Mouse (Mus musculus): Measurements from ENCODE around the gene Klhl18. TPM values are rescaled to one million over a fixed set of nuclear protein-coding genes. Genes with fewer than 3 reads are reported as not detected.

Gene Klhl18
- polyA plus RNA-seq (2016; fragmentation: Nextera tagmentation; extraction: Ambion mirVana), result 11.9 and 12.2 TPM in 2 replicates

DNA sequence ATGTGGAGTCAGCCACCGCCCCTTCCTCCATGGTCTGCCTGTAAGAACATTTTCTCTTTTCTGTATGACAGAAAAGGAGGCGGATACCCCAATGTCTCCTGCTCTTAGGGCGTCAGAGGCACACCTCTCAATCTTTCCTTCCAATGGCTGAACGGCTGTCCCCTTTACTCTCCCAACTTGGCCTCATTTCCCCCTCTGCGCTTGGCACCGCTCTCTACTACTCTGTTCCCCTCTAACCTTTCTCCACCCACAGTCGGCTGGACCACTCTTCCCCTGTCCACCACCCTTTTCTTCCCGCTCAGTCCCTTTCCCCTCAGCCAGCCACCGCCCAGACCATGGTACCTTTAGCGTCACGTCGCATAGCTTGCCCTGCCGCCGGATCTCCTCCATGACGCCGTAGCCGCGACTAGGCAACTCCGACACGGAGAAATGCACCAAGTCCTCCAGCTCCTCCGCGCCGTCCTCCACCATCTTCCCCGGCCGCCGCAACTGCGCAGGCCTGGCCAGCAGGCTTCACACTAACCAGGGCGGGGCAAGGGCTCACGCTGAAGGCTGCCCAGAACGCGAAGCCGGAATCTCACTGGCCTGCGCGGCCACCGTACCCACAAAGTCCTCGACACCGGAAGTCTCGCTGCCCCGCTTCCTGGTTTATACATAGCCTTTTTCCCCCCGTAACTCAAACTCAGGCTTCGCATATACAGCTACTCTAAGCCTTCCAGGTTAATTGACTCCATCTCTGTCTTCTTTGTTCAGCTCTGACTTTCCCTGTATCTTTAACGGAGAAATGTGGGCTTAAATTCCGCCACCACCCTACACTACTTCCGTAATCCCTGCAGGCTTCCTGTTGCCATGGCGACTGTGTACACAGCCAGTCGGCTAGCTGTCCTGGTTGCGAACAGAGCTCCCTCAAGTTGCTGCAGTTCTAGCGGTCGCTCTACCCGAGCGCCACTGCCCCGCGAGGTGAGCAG is at the start of gene Klhl18, which contains the start of gene Kif9:
Gene Klhl18 (minus strand): TSS at position 571 of the 968 bp plus-strand sequence.
Gene Kif9 (plus strand): TSS at position 835 of the 968 bp plus-strand sequence.
- peak; percentile 99 for ATAC-seq (ENCODE audit: low FRiP score, low read depth)
- Histone ChIP-seq H3K27me3 (peaks cover 17% of the 10 kb centered on the region), H3K4me1 (peaks cover 12% of the 10 kb centered on the region)

DNA sequence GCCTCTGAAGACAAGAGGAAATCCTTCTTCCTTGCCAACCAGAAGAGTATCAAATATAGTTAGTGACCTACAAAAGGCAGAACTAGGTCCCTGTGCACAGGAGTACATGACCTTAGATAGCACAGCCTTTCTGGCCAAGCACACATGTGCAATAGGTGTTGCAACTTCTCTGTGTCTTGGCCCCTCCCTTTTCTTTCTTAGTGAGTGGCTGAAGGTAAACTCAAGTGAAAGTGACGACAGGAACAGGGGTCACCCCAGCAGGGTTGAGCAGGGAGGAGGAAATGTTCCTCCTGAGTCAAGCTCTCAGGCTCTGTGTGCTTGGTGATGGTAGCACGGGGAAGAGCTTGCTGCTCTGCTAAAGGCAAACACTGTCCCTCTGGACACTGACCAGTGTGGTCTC is 49.2 kb upstream of the Klhl18 start:
- Histone ChIP-seq H3K27me3 (no peaks in the 10 kb centered on the region), H3K4me3 (no peak overlapping the region), H3K9ac (replicated peaks) (no peak overlapping the region), H3K4me2 (replicated peaks) (no peak overlapping the region), H3K36me3 (no peaks in the 10 kb centered on the region), H3K9me3 (no peaks in the 10 kb centered on the region), H3K27ac (replicated peaks) (no peak overlapping the region), H3K4me1 (no peaks in the 10 kb centered on the region)
- WGBS, result 54% methylated on average over 2 of the region's 2 CpGs
- ATAC-seq (ENCODE audit: low FRiP score, low read depth), result no peak

More for the DNA sequence above, at the start of gene Klhl18, which contains the start of gene Kif9:
- H3K4me2 ChIP-seq (replicated peaks), result peak within 1 kb of the TSS; percentile 81
- H3K9me3 ChIP-seq, result no peaks in the 10 kb centered on the region
- H3K36me3 ChIP-seq, result peaks cover 3% of the 10 kb centered on the region; the same call in 1 of the 2 replicates
- peak within 1 kb of the TSS; percentile 81 for H3K27ac ChIP-seq (replicated peaks)
- peak within 1 kb of the TSS; percentile 70 for H3K4me3 ChIP-seq
- WGBS, result under 1% methylated on average over 53 of the region's 53 CpGs
- H3K9ac ChIP-seq (replicated peaks), result peak within 1 kb of the TSS; percentile 66

DNA sequence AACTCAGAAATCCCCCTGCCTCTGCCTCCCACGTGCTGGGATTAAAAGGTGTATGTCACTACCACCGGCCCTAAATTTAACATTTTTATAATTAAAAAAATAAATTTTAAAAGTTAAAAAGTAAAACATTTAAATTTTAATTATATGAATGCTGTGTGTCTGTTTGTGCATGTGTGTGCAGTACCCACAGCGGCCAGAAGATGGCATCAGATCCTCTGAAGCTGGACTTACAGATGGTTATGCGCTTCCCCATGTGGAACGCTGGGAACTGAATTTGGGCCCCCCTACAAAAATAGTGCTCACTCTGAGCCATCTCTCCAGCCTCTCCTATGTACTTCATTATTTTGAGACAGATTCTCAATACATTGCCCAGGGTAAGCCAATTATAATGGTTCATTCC is 14.4 kb upstream of the Klhl18 start:
- Histone ChIP-seq H3K4me3 (no peak overlapping the region), H3K36me3 (no peaks in the 10 kb centered on the region), H3K9ac (replicated peaks) (no peak overlapping the region), H3K27ac (replicated peaks) (no peak overlapping the region), H3K4me1 (no peaks in the 10 kb centered on the region), H3K4me2 (replicated peaks) (no peak overlapping the region), H3K27me3 (no peaks in the 10 kb centered on the region), H3K9me3 (peaks cover 9% of the 10 kb centered on the region)
- WGBS, result 59% methylated on average over 5 of the region's 5 CpGs
- ATAC-seq (ENCODE audit: low FRiP score, low read depth), result no peak

DNA sequence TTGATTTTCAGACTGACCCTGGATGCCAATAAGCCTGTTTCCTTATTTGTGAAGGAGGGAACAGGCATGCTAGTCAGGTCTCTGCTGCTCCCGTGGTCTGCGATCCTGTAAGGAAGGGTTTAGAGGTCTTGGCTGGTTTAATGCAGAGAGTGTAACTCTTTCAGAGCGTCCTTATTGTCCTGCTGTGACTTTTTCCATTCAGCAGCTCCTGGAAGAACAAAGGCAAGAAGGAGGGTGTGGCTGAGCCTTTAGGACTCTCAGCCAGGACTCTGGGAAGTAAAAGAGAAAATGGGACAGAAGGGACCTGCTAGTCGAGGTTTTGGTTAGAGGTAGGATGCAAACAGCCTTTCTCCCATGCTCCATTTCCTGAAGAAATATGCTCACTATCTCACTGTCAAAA is 12.3 kb upstream of the Klhl18 start:
- no peak for ATAC-seq (ENCODE audit: low FRiP score, low read depth)
- WGBS, result 20% methylated on average over 4 of the region's 4 CpGs
- no peak overlapping the region for H3K4me2 ChIP-seq (replicated peaks)
- H3K4me1 ChIP-seq, result no peaks in the 10 kb centered on the region
- H3K36me3 ChIP-seq, result no peaks in the 10 kb centered on the region
- H3K27me3 ChIP-seq, result no peaks in the 10 kb centered on the region
- H3K9me3 ChIP-seq, result peaks cover 9% of the 10 kb centered on the region
- H3K9ac ChIP-seq (replicated peaks), result no peak overlapping the region
- no peak overlapping the region for H3K4me3 ChIP-seq
- H3K27ac ChIP-seq (replicated peaks), result no peak overlapping the region

DNA sequence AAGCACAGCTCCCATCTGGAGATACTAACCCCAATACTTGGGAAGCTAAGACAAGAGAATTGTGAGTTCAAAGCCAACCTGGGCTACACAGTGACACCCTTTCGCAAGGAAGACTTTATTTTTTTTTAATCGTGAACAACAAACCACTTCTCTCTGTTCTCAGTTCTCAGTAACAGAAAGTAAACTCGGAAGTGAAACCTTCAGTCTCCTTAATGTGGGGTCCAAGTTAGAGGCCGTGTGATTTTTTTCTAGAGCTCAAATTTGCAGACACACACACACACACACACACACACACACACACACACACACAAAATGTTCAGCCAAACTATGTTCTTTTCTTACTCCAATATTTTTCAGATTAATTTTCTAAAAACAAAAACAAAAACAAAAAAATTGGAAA is 2.1 kb upstream of the Klhl18 start:
- peaks cover 17% of the 10 kb centered on the region for H3K27me3 ChIP-seq
- no peaks in the 10 kb centered on the region for H3K9me3 ChIP-seq
- no peak overlapping the region for H3K9ac ChIP-seq (replicated peaks)
- no peaks in the 10 kb centered on the region for H3K36me3 ChIP-seq
- peaks cover 12% of the 10 kb centered on the region for H3K4me1 ChIP-seq
- 78% methylated on average over 4 of the region's 4 CpGs for WGBS
- no peak overlapping the region for H3K27ac ChIP-seq (replicated peaks)
- no peak overlapping the region for H3K4me2 ChIP-seq (replicated peaks)
- no peak for ATAC-seq (ENCODE audit: low FRiP score, low read depth)
- no peak overlapping the region for H3K4me3 ChIP-seq

DNA sequence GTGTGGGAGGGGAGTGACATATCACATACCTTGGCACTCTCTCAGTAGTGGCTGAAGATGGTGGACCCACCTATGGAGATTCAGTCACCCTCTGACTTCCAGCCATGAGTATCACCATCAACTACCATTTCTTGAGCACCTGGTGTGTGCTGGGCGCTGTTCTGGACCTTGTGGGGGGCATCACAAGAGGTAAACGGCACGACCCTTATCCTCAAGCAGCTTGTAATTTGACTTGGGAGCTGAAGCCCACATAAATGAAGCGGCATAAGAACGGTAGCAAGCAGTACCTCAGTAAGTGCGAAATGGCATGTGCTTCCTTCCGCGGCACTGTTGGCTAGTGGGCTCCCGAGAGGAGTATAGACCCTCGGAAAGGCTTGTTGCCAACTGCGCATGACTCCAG is 1.5 kb upstream of the Klhl18 start:
- ATAC-seq (ENCODE audit: low FRiP score, low read depth), result no peak
- Histone ChIP-seq H3K4me3 (no peak overlapping the region), H3K9ac (replicated peaks) (no peak overlapping the region), H3K27me3 (peaks cover 17% of the 10 kb centered on the region), H3K36me3 (no peaks in the 10 kb centered on the region), H3K4me1 (peaks cover 12% of the 10 kb centered on the region), H3K9me3 (no peaks in the 10 kb centered on the region), H3K27ac (replicated peaks) (no peak overlapping the region), H3K4me2 (replicated peaks) (0 out of 2 replicates have a peak overlapping the region, but pooled peaks have one; percentile 81)
- 54% methylated on average over 11 of the region's 11 CpGs for WGBS

DNA sequence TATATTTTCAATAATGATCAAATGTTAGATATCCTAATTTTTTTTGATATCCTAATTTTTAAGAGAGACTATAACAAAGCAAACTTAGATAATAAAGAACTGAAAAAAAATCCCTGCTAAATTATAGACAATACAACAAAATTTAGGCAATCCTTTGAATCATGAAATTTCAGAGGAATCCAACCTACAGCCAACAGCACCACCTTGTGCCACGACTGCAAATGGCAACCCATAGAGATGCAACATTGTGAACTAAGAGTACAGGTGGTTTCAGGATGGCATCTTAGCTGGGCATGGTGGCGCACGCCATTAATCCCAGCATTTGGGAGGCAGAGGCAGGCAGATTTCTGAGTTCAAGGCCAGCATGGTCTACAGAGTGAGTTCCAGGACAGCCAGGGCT is 10.3 kb downstream of the Klhl18 start:
- H3K27ac ChIP-seq (replicated peaks), result no peak overlapping the region
- H3K4me1 ChIP-seq, result no peaks in the 10 kb centered on the region; the same call in 1 of the 2 replicates
- no peak overlapping the region for H3K9ac ChIP-seq (replicated peaks)
- no peaks in the 10 kb centered on the region for H3K9me3 ChIP-seq
- no peak overlapping the region for H3K4me3 ChIP-seq
- H3K36me3 ChIP-seq, result no peaks in the 10 kb centered on the region
- H3K27me3 ChIP-seq, result no peaks in the 10 kb centered on the region
- no peak overlapping the region for H3K4me2 ChIP-seq (replicated peaks)
- ATAC-seq (ENCODE audit: low FRiP score, low read depth), result no peak
- WGBS, result 90% methylated on average over 3 of the region's 3 CpGs

DNA sequence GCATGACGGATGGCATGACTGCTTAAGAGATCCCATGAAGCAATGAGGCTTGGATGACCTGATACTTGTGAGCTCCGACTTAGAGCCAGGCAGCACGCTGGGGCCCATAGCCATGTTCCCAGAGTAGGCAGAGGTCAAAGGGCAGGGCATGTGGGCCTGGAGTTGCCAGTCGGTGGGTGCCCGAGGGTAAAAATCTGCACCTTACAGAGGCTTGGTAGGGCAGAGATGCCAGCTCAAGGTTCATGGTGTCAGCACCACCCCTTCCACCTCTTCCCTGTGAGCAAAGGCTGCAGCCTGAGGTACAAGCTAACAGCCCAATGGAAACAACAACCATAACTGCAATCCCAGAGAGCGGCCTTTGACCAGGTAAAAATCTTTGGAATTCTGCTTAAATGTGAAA is 11.2 kb downstream of the Klhl18 start:
- H3K27me3 ChIP-seq, result no peaks in the 10 kb centered on the region
- H3K9ac ChIP-seq (replicated peaks), result no peak overlapping the region
- no peak overlapping the region for H3K4me2 ChIP-seq (replicated peaks)
- H3K9me3 ChIP-seq, result no peaks in the 10 kb centered on the region
- ATAC-seq (ENCODE audit: low FRiP score, low read depth), result no peak
- H3K36me3 ChIP-seq, result no peaks in the 10 kb centered on the region
- no peaks in the 10 kb centered on the region; the same call in 1 of the 2 replicates for H3K4me1 ChIP-seq
- H3K4me3 ChIP-seq, result no peak overlapping the region
- WGBS, result 95% methylated on average over 6 of the region's 6 CpGs
- no peak overlapping the region for H3K27ac ChIP-seq (replicated peaks)

DNA sequence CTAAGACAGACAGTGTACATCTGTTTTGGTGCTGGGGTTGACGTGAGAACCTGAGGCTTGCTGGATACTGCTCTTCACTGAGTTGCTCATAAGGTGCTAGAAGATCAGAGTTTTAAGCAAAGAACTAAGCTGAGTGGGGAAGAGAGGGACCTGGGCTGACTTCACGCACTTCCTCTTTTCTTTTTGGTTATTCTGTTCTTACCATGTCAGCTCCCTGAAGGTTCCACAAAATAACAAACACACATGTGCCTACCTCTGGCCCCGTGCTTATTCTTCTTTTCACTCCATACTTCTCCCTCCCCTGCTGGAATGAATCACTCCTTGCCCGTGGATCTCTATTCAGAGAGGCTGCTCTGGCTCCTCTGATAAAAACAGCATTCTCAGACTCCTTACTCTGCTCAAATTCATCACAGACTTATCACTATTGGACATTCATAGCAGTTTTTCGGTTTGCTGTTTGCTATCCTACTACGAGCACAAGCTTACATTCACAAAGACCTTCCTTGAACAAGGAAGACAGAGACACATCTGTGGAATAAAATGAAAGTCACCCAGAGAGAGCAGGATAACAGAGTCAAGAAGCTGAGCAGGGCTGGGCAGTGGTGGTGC is 12.4 kb downstream of the Klhl18 start:
- Histone ChIP-seq H3K4me3 (no peak overlapping the region), H3K4me1 (no peaks in the 10 kb centered on the region; the same call in 1 of the 2 replicates), H3K27ac (replicated peaks) (no peak overlapping the region), H3K36me3 (no peaks in the 10 kb centered on the region), H3K9ac (replicated peaks) (no peak overlapping the region), H3K27me3 (no peaks in the 10 kb centered on the region), H3K9me3 (no peaks in the 10 kb centered on the region), H3K4me2 (replicated peaks) (no peak overlapping the region)
- 92% methylated on average over 6 of the region's 6 CpGs for WGBS
- ATAC-seq (ENCODE audit: low FRiP score, low read depth), result no peak

DNA sequence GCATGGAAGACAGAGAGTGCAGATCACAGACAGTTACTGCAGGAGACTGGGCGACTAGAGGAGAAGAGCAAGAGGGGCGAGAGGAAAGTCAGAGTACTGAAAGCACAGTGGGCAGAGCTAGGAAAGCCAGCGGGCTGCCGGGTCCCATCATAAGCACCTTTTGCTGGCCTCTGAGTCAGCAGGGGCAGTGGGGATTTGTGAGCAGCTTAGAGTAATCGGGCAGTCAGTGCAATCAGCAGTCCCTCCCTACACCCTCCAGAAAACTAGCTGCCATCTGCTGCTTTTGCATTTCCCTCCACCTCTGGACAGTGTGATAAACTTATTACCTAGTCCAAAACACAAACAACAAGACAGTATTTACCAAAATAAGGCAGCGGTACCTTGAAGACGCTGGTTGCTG is 14.2 kb downstream of the Klhl18 start:
- Histone ChIP-seq H3K9ac (replicated peaks) (no peak overlapping the region), H3K27me3 (no peaks in the 10 kb centered on the region), H3K4me1 (no peaks in the 10 kb centered on the region), H3K9me3 (no peaks in the 10 kb centered on the region), H3K27ac (replicated peaks) (no peak overlapping the region), H3K36me3 (no peaks in the 10 kb centered on the region), H3K4me2 (replicated peaks) (no peak overlapping the region), H3K4me3 (no peak overlapping the region)
- WGBS, result 80% methylated on average over 7 of the region's 7 CpGs
- ATAC-seq (ENCODE audit: low FRiP score, low read depth), result no peak

DNA sequence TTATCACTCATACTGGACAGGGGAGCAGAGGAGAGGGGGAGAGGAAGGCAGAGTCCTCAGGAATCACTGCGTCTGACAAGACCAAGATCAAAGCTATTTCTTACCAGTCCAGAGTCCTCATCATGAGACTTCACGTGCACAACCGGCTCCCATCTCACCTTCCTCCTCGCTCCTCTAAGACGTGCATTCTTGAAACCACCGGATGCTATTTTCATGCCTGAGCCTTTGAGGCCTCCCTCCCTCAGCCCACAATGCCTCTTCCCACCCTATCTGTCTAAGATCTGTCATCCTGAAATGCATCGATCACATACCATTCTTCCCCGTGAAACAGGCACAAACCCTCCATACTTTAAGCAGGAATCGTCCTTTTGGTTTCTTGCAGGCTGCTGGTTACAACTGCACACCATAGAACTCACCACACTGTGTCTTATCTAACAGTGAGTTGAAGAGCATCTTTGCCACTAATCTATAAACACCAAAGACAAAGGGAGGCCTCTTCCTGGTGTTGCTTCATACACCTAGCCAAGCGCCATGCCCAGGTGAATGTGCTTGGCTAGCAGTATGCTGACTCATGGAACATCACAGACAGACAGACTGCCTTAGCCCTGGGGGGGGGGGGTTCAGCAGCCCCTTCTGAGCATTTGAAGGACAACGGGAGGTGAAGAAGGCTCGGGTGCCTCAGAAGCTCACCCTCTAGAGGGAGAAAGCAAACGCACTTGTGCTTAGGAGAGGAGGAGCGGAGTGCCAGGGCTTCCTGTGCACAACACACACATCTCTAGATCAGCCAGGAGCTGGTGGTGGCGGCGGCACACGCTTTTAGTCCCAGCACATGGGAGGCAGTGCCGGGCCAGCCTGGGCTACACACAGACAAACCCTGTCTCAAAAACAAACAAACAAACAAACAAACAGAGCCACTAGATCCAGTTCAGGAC is 15.3 kb downstream of the Klhl18 start:
- Histone ChIP-seq H3K4me3 (no peak overlapping the region), H3K9me3 (no peaks in the 10 kb centered on the region), H3K27me3 (no peaks in the 10 kb centered on the region), H3K9ac (replicated peaks) (no peak overlapping the region), H3K27ac (replicated peaks) (no peak overlapping the region), H3K36me3 (no peaks in the 10 kb centered on the region), H3K4me2 (replicated peaks) (no peak overlapping the region), H3K4me1 (no peaks in the 10 kb centered on the region)
- 90% methylated on average over 18 of the region's 18 CpGs for WGBS
- ATAC-seq (ENCODE audit: low FRiP score, low read depth), result no peak
